Mouse (Mus musculus) urinary bladder, adult 2 months (tissue): ENCODE data around the gene Gng12. TPM values are rescaled to one million over a fixed set of nuclear protein-coding genes. Genes with fewer than 3 reads are reported as not detected.
A peak's percentile ranks its signal among the peaks of the same experiment; 100 is the strongest.

ENCODE experiments used
- DNase-seq: peaks from one replicate; pipeline ENCODE4 v3.0.0; 2022; ENCODE audit warnings: low spot score
- polyA plus RNA-seq: library from polyadenylated mRNA; depleted of rRNA; stranded (reverse); fragments of >200 nt; gene quantifications from 2 replicates; pipeline ENCODE4 v1.2.3, GENCODE M21; 2012; rRNA removed

The Gng12 gene
- polyA plus RNA-seq, 1 experiment: 85.2 TPM

DNA sequence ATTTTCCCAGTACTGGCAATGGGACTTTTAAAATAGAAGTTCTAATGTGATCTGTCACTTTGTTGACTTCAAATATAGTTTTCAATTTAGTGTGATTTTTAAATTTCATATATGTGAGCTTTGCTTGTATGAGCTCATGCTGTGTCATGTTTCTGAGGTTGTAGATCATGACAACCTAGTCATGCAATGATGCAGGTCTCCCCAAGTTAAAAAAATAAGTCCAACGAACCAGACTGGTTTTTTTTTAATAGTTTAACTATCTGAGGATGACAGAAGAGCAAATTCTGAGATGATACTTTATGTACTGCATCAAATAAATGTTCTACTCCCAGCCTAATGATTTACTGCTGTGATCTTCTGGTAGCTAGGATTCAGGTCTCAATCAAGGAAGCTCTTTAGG is 153.9 kb downstream of the Gng12 start:
- no peak for DNase-seq

DNA sequence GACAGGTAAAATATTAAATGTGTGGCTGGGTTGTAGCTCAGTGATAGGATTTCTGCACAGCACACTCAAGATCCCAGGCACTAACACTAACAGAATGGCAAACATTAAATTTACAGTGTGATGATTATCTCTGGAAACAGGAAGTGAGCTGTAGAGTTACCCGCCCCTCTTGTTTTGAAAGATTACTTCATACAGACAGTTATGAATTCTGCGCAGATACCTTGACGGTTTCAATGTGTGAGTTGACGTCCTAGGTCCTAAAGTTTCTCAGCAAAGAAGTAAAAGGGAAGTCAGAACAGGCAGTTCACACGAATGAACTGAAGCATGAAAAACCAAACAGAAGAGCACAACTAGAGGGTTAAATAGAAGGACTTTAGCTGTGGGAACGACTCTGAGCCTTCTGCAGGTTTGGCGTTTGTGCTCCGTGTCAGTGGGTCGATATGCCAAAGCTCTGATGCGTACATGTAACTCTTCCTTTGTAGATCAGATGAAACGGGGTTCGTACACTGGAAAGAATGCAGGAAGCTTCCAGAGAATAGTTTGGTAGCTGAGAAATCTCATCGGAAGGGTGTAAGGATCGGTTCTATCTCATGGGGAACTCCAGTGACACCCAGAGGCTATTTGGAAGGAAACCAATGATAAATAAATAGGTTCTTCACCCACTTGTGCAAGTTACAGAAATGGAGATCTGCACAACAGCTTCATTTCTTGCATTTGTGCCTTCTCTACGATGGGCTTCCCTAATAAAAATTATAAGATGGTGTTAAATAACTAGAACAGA is 160.1 kb downstream of the Gng12 start:
- DNase-seq: no peak

DNA sequence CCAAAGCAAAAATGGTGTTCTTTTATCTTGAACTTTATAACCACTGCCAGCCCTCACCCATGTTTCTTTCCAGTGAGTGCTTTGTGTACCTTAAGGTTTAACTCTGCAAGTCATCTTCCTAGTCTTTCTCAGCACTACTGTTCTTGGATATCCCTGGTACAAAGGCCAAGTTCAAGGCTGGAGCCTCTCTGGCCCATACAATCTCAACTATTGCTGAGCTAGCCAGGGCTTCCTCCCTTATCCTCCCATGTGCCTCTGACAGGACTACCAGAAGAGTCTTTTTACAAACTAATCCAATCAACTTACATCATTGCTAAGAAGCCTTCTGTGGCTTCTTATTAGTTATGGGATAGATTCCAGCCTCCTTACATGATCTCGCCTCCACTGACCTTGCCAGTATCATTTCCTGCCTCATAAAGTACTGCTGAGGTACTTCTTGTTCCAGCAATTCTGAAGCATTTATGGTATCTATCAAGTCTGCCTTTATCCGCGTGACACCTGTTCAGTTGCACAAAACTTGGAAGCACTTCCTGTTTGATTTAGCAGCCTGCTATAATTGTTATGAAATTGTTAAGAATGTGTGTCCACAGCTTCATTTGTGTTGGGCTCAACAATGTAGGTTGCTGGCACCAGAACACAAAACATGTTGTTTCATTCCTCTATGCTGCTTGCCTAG is 160.8 kb downstream of the Gng12 start:
- no peak for DNase-seq

DNA sequence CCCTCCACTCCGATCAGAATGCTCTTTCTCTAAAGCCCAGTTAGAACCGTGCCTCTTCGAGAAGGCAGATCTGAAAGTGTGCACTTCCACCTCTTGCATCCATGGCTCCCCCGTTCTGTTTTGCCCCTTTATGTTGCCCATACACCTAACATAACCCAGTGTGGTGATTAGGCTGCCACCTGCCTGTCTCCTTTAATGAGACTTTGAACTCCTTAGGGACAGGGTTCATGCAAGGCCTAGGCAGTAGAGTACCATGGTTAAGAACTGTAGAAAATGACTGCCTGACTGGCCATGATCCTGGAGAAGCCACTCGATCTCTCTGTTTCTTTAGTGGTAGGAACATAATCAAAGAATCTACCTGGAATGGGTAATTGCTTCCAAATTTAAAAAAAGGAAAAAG is 161.4 kb downstream of the Gng12 start:
- no peak for DNase-seq

DNA sequence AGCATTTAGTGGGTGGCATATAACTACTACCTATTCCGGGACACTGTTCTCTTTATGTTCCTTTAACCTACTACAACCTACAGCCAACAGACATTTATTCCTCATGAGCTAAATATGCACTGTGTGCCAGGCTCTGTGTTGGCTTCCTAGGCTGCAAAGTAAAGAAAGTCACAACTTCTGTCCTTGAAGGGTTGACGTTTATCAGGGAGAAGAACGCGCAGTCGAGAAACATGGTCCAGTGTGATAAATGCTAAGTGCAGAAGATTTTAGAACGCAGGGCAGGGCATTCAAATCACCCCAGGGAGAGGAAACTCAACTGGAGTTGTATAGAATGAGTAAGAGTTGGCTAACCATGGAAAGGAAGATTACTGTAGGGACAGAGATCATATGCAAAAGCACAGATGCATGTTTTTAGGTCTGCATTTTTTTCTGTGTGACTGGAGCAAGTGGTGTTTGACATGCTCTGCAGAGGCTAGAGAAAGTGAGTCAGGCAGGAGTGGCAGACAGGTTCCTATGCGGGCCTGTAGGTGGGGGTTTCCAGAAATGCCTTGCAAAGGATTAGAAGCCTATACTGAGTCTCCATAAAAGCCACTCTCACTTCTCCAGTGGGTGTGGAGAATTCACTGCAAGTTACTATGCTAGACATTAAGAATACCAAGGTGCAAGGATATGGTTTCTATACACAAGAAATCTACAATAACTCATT is 161.9 kb downstream of the Gng12 start:
- no peak for DNase-seq

DNA sequence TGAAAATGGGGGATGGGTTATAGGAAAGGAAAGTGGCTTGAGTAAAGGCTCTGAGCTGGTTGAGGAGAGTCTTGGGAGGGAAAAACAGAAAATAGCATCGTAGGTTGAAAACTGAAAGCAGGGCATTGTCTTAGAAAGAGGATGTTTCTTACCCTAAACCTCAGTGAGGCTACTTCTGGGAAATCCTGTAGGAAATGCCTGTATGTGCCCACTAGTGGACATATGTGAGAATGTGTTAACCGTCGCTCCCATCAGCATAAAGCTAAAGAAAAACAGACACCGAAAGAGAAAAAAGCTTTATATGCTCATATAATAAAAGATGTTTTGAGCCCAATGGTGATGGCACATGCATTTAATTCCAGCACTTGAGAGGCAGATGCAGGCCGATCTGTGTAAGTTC is 163.9 kb downstream of the Gng12 start:
- no peak for DNase-seq

DNA sequence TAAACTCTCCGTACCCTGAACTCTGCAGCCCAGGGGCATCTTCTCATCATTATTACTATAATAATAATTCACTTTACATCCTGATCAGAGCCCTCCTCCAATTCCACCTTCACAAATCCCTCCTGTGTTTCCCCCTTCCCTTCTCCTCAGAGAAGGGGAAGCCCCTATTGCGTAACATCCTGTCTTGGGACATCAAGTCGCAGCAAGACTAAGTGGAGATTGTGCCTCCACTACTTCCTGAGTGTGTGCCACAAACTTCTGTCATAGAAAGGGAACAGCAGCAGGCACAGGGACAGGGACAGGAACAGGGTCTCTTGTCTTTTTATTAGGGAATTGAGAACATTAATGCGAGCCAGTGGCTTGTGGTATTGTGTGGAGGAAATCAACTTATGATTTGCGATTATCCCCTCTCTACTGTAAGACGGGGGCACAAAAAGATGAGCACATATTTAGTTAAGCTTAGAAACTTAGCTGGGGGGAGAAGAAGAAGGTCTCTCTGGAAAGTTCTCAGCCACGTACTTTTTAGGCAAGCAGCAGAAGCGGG is 173.1 kb downstream of the Gng12 start:
- no peak for DNase-seq

DNA sequence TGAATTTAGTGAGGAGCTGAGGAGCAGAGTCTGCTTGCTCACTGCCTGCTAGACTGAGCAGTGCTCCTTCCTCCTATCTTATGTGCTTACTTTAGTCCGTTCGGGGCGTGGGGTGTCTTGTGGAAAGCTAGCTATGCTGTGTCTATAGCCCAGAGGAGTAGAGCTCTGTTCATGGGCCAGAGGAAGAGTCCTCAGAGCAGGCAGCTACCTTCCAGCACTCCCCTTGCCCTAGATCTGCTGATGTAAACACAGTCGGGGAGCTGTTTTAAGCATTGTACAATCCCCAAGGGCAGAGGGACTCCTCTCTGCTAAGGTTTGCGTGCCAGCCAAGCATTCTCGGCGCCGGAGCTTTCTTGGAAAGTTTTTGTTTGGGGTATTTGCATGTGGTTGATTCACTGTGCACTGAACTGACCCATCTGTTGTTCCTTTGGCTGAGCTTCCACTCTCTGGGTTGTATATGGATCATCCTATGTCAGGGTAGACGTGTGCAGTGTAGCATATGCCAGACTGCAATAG is 173.7 kb downstream of the Gng12 start:
- peak; percentile 36 for DNase-seq

Other genes with a start within 250 kb of the Gng12 start
- not detected in 2 replicates for gene Vmn1r35, start 210.5 kb upstream of the Gng12 start, polyA plus RNA-seq
- gene Vmn1r36, start 177.2 kb upstream of the Gng12 start, polyA plus RNA-seq: not detected in 2 replicates
- not detected in 2 replicates for gene Vmn1r37, start 167.0 kb upstream of the Gng12 start, polyA plus RNA-seq
- gene Vmn1r38, start 113.8 kb upstream of the Gng12 start, polyA plus RNA-seq: not detected in 2 replicates
- gene Vmn1r39, start 85.8 kb upstream of the Gng12 start, polyA plus RNA-seq: not detected in 2 replicates
- gene Gadd45a, start 141.1 kb downstream of the Gng12 start, polyA plus RNA-seq: 53.5 and 69.7 TPM in 2 replicates